Mouse (Mus musculus): ENCODE data around the gene Vps29.

GRCm38 (mm10) chr5:122344260-122344659 is 9.9 kb upstream of the Vps29 start:
- TF ChIP-seq ZC3H11A (IDR thresholded peaks at IDR 0.05; ENCODE audit: borderline replicate concordance, low read depth, low read length) = peak; percentile 89; the same call in 1 of the 2 replicates
- TF ChIP-seq HCFC1 (IDR thresholded peaks at IDR 0.05; ENCODE audit: borderline replicate concordance, insufficient read depth, low read length) = no peak
- TF ChIP-seq ZNF384 (IDR thresholded peaks at IDR 0.05; ENCODE audit: low read depth, low read length) = no peak
- TF ChIP-seq MAFK (IDR thresholded peaks at IDR 0.05; ENCODE audit: insufficient read depth, low read depth, low read length) = peak; percentile 50; the same call in 1 of the 2 replicates

Measured in ES-E14 (cell line).